In the genomic region with DNA sequence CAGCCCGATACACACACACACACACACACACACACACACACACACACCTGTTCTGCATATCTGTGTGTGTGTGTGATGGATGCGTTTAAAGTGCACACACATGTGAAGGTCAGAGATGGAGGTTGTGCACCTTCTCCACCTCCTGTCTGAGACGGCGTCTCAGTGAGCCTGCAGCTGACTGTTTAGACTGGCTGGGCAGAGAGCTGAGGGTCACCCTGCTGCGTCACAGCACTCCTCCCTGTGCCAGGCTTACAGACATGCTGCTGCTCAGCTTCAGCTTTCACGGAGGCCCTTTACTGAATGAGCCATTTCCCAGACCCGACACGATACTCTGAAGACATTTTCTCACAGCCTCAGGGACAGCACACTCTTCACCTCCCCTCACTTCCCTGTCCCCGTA, we compare ENCODE assay signal across 19 mouse cellular contexts. TPM values are rescaled to one million over a fixed set of nuclear protein-coding genes. Genes with fewer than 3 reads are reported as not detected.
A peak's percentile ranks its signal among the peaks of the same experiment; 100 is the strongest.
DNase-seq lines count a peak whose midpoint lies in the region; ATAC-seq and TF ChIP-seq lines count a peak whose summit lies in the region.
"Had no signal": no experiment of that assay in that cellular context is flagged by ENCODE, and none has a peak within 500 bp of the region (broad histone marks: within the 10 kb centered on the region; RNA-seq: fewer than 3 reads in every experiment).

No protein-coding gene starts in this region.

- 0 out of 2 replicates have a peak overlapping the region, but pooled peaks have one; percentile 17 for H3K9ac ChIP-seq in liver, embryonic 12.5 days
- H3K9ac ChIP-seq in liver, postnatal 0 days (replicated peaks) = no peak overlapping the region
- H3K9ac ChIP-seq: embryonic facial prominence, embryonic 13.5 days; hindbrain, embryonic 14.5 days; intestine, embryonic 15.5 days had no signal

- H3K4me1 ChIP-seq in liver, embryonic 12.5 days = peaks cover 61% of the 10 kb centered on the region
- H3K4me1 ChIP-seq in liver, postnatal 0 days (ENCODE audit: insufficient read depth) = 0 out of 2 replicates have a peak, but pooled peaks cover 3% of the 10 kb centered on the region
- H3K4me1 ChIP-seq in G1E (ENCODE audit: insufficient read depth, low read depth, low read length) = peaks cover 82% of the 10 kb centered on the region
- H3K4me1 ChIP-seq: embryonic facial prominence, embryonic 13.5 days; hindbrain, embryonic 10.5 days; intestine, embryonic 15.5 days had no signal

- intact Hi-C loops in gastrocnemius, adult 2 months (cut with DNase I) = no loop called here
- intact Hi-C loops in gastrocnemius, postnatal 14 days (cut with DNase I; ENCODE audit: low total_unique reads) = no loop called here

- H3K36me3 ChIP-seq in liver, embryonic 12.5 days = peaks cover 93% of the 10 kb centered on the region
- peaks cover 72% of the 10 kb centered on the region for H3K36me3 ChIP-seq in liver, postnatal 0 days (replicated peaks; ENCODE audit: insufficient read depth, low read length)
- H3K36me3 ChIP-seq in G1E (replicated peaks) = peaks cover 84% of the 10 kb centered on the region

- TF ChIP-seq CTCF in gastrocnemius, adult 2 months (IDR thresholded peaks at IDR 0.05) = no peak
- TF ChIP-seq CTCF in liver, postnatal 0 days (IDR thresholded peaks at IDR 0.05; ENCODE audit: low read depth) = no peak
- TF ChIP-seq CTCF in G1E (IDR thresholded peaks at IDR 0.05; ENCODE audit: low read depth, low read length) = no peak

- peak; percentile 73 for DNase-seq in gastrocnemius, adult 2 months
- no peak for DNase-seq in gastrocnemius, postnatal 14 days
- peak; percentile 33 to 45 for DNase-seq in heart, adult 18-20 months
- DNase-seq in heart, postnatal 4 days = no peak
- DNase-seq in liver, postnatal 0 days = no peak
- no peak for DNase-seq in G1E (ENCODE audit: low spot score)
- DNase-seq: adrenal gland, adult 2 months; adrenal gland, postnatal 25 days; cerebellum, adult 18-20 months; cerebellum, adult 9-11 months; cerebellum, postnatal 36 days; kidney, adult 18-20 months had no signal

- H3K4me2 ChIP-seq in liver, embryonic 12.5 days = no peak overlapping the region
- H3K4me2 ChIP-seq in liver, postnatal 0 days (ENCODE audit: low read depth, low read length) = no peak overlapping the region
- H3K4me2 ChIP-seq: embryonic facial prominence, embryonic 13.5 days; hindbrain, embryonic 14.5 days; intestine, embryonic 15.5 days had no signal

- no peak for TF ChIP-seq EP300 in liver, postnatal 0 days (IDR thresholded peaks at IDR 0.05; ENCODE audit: low read depth)

- no peaks in the 10 kb centered on the region for H3K27me3 ChIP-seq in liver, embryonic 12.5 days (replicated peaks)
- H3K27me3 ChIP-seq in liver, postnatal 0 days (ENCODE audit: insufficient read depth, low read length) = no peaks in the 10 kb centered on the region
- H3K27me3 ChIP-seq in G1E (ENCODE audit: insufficient read depth, low read length) = no peaks in the 10 kb centered on the region
- H3K27me3 ChIP-seq: CH12.LX; embryonic facial prominence, embryonic 13.5 days; intestine, embryonic 15.5 days had no signal

- H3K27ac ChIP-seq in gastrocnemius, adult 2 months = peak overlapping the region; percentile 78
- peak overlapping the region; percentile 34 for H3K27ac ChIP-seq in liver, embryonic 12.5 days
- H3K27ac ChIP-seq in liver, postnatal 0 days (ENCODE audit: low read depth) = no peak overlapping the region
- H3K27ac ChIP-seq: embryonic facial prominence, embryonic 13.5 days; hindbrain, embryonic 10.5 days; hindbrain, embryonic 14.5 days; intestine, embryonic 15.5 days had no signal

- no peaks in the 10 kb centered on the region for H3K9me3 ChIP-seq in liver, embryonic 12.5 days (replicated peaks)
- no peaks in the 10 kb centered on the region for H3K9me3 ChIP-seq in liver, postnatal 0 days (ENCODE audit: low read length)
- no peaks in the 10 kb centered on the region for H3K9me3 ChIP-seq in G1E (replicated peaks)
- H3K9me3 ChIP-seq: embryonic facial prominence, embryonic 13.5 days; hindbrain, embryonic 10.5 days; intestine, embryonic 15.5 days had no signal

- 79% methylated on average over 9 of the region's 9 CpGs for WGBS in liver, embryonic 12.5 days (ENCODE audit: insufficient replicate concordance)
- 85% methylated on average over 9 of the region's 9 CpGs for WGBS in liver, postnatal 0 days (ENCODE audit: insufficient replicate concordance)

- ATAC-seq in liver, embryonic 12.5 days = no peak
- ATAC-seq in liver, postnatal 0 days = no peak
- no peak for ATAC-seq in G1E (ENCODE audit: extremely low read depth, insufficient number of reproducible peaks, low FRiP score, poor library complexity, severe bottlenecking)
- ATAC-seq: forebrain, embryonic 14.5 days; intestine, embryonic 15.5 days had no signal

- no peak overlapping the region for H3K4me3 ChIP-seq in gastrocnemius, adult 2 months
- H3K4me3 ChIP-seq in liver, embryonic 12.5 days = no peak overlapping the region
- H3K4me3 ChIP-seq in liver, postnatal 0 days (ENCODE audit: low read depth, low read length) = no peak overlapping the region
- H3K4me3 ChIP-seq in G1E (ENCODE audit: low read depth, low read length) = peak overlapping the region; percentile 52; the same call in 1 of the 2 replicates
- H3K4me3 ChIP-seq: embryonic facial prominence, embryonic 13.5 days; hindbrain, embryonic 10.5 days; intestine, embryonic 15.5 days had no signal

RNA-seq across cellular contexts. Expression of gene Ddx19a, which starts 7.6 kb away (rescaled TPM):
- total RNA-seq in gastrocnemius, adult 2 months (2021) = 10 to 100 TPM; 29.4 to 30.2 TPM
- 10 to 100 TPM; 29.8 to 31.2 TPM for total RNA-seq in gastrocnemius, postnatal 14 days (2021)
- total RNA-seq in heart, adult 18-20 months (2021) = 10 to 100 TPM; 33.3 to 35.1 TPM
- total RNA-seq in heart, postnatal 4 days (2021) = 10 to 100 TPM; 46.5 to 49.7 TPM
- polyA plus RNA-seq in liver, embryonic 12.5 days (2016; fragmentation: Nextera tagmentation; extraction: Ambion mirVana) = 15.3 TPM in 2 replicates
- polyA plus RNA-seq in liver, postnatal 0 days (2015; fragmentation: Nextera tagmentation; extraction: Ambion mirVana) = 6.9 and 7.0 TPM in 2 replicates
- total RNA-seq in G1E (2014; fragmentation: Nextera tagmentation) = 205 and 207 TPM in 2 replicates
- 38.2 and 45.1 TPM in 2 replicates for total RNA-seq in G1E (2017)
- polyA plus RNA-seq in G1E (2012) = 60.3 and 81.1 TPM in 2 replicates

RNA-seq across cellular contexts. Expression of gene Ddx19b, which starts 41.5 kb away (rescaled TPM):
- total RNA-seq in gastrocnemius, adult 2 months (2021) = 10 to 100 TPM; 11.4 to 13.0 TPM
- total RNA-seq in gastrocnemius, postnatal 14 days (2021) = 10 to 100 TPM in 1 of 2 experiments, 1 to 10 TPM in 1; 9.3 to 11.0 TPM
- 10 to 100 TPM; 11.3 to 12.6 TPM for total RNA-seq in heart, adult 18-20 months (2021)
- total RNA-seq in heart, postnatal 4 days (2021) = 10 to 100 TPM; 11.8 to 13.1 TPM
- polyA plus RNA-seq in liver, embryonic 12.5 days (2016; fragmentation: Nextera tagmentation; extraction: Ambion mirVana) = 4.5 and 4.9 TPM in 2 replicates
- polyA plus RNA-seq in liver, postnatal 0 days (2015; fragmentation: Nextera tagmentation; extraction: Ambion mirVana) = 3.5 and 3.9 TPM in 2 replicates
- total RNA-seq in G1E (2014; fragmentation: Nextera tagmentation) = 17.4 and 18.8 TPM in 2 replicates
- total RNA-seq in G1E (2017) = 21.7 and 21.9 TPM in 2 replicates
- 5.1 and 6.3 TPM in 2 replicates for polyA plus RNA-seq in G1E (2012)

RNA-seq across cellular contexts. Expression of gene Aars, which starts 42.9 kb away (rescaled TPM):
- 10 to 100 TPM; 50.5 to 54.2 TPM for total RNA-seq in gastrocnemius, adult 2 months (2021)
- total RNA-seq in gastrocnemius, postnatal 14 days (2021) = 10 to 100 TPM; 46.3 to 53.3 TPM
- 10 to 100 TPM; 31.9 to 33.7 TPM for total RNA-seq in heart, adult 18-20 months (2021)
- 10 to 100 TPM; 50.0 to 55.8 TPM for total RNA-seq in heart, postnatal 4 days (2021)
- 82.8 and 84.2 TPM in 2 replicates for polyA plus RNA-seq in liver, embryonic 12.5 days (2016; fragmentation: Nextera tagmentation; extraction: Ambion mirVana)
- 23.1 and 26.0 TPM in 2 replicates for polyA plus RNA-seq in liver, postnatal 0 days (2015; fragmentation: Nextera tagmentation; extraction: Ambion mirVana)
- total RNA-seq in G1E (2014; fragmentation: Nextera tagmentation) = 126 and 131 TPM in 2 replicates
- 77.0 and 81.8 TPM in 2 replicates for total RNA-seq in G1E (2017)
- 37.3 and 56.4 TPM in 2 replicates for polyA plus RNA-seq in G1E (2012)

Comparison
In these comparisons a context has a peak if more than half of its experiments do, and no peak if none do; other contexts are left out.
1. DNase-seq: peak in gastrocnemius, adult 2 months (single experiment) and heart, adult 18-20 months (2 of 2); none in gastrocnemius, postnatal 14 days (single experiment), heart, postnatal 4 days (single experiment), liver, postnatal 0 days (single experiment) and G1E (single experiment).